Mouse (Mus musculus) monocyte, adult 2 months (primary cell): Measurements from ENCODE around the gene Lrrc10b.

Experiments used
- DNase-seq, 2 experiments: peaks; one replicate each; pipeline ENCODE4 v3.0.0; 2022; ENCODE audit warnings: low spot score in 2 of 2, low read depth in 1 of 2

Gene Lrrc10b

GRCm38 (mm10) chr19:10444685-10445369, 12.4 kb downstream of the Lrrc10b start:
- no peak for DNase-seq

- DNase-seq, result no peak
These were observed 19.8 kb downstream of the Lrrc10b start for GRCm38 (mm10) chr19:10437521-10437920.

- DNase-seq, result no peak
These were observed 20.5 kb downstream of the Lrrc10b start for GRCm38 (mm10) chr19:10436726-10437125.

DNA sequence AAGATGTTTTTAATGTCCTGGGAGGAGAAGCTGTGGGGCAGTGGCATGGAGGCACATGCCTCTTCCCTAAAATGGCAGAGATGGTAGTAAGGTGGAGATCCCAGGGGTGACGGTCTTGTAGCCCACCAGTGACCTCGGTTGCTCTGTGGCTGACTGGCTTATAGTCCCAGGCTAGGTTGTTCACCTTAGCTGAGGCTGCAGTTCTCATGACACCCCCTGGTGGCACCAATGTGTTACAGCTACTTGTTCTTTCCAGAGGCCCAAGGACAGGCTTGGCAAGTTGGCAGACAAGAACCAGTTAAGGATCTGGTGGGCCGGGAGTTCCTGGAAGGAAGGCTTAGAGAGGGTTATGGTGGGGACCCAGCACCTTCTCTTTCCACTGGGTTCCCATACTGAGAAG, 21.4 kb downstream of the Lrrc10b start:
- no peak for DNase-seq

DNA sequence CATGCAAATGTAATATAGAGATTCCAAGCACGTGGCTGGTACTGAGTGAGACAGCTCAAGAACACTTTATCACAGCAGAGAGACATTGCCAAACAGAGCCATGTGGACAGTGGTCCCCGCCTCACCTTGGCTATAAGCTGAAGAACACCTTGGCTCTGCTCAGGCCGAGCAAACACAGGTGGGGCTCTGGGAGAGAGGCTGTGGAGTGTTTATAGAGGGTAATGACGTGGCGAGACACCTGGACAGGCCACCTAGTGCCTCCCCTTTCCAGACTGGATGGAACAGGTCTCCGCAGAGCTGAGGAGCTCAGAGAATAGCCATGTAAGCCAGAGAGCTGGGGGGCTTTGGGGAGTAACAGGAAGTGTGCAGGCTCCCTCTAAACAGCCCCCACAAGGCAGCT, 22.3 kb downstream of the Lrrc10b start:
- no peak for DNase-seq

DNA sequence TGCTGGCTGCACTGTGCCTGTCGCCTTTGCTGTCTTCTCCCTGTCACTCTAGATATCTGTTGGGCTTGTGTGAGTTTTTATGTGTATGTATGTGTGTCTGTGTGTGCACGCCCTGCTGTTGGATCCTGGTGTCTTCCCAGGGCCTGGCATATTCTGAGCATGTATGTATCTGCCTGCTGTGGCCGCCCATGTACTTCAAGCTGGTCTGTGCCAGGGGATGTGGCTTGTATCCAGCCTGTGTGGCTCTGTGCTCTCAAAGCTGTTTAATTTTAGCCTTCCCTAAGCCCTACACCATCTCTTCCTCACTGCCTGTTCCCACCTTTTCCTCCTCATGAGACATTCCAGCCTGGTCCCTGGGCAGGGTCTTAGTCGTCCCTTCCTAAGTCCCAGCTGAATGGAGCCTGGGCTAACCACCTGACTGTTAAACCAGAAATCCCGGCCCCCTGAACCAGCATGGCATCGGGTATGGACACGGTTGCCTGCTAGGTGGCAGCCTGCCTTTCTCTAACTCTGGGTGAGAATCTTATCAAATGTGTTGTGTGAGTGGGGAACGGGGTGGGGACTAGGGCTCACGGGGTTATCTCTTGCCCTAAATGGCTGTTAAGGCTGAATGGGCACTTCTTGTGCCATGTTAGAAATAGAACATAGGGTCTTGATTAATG, 23.3 kb downstream of the Lrrc10b start:
- DNase-seq, result no peak

- no peak for DNase-seq
These were observed 24.0 kb downstream of the Lrrc10b start for GRCm38 (mm10) chr19:10433225-10433624.

- no peak for DNase-seq
These were observed 25.4 kb downstream of the Lrrc10b start for GRCm38 (mm10) chr19:10431841-10432240.

DNA sequence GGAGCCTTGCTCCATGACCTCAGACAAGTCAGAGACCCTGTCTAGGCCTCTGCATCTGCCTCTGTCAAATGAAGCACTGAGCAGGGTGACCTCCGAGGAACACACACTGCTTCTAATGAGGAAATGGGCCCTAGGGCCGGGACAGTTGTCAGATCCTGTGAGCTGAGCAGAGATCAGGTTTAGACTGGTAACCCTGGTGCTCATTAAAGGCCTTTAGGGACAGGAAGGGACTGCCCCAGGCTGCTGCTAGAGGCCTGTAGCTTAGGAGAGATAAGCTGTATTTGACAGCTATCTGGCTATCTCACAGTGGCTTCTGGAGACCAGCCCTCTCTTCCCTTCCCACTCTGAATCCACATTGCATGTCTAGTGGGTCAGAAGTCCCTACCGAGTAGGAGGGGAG, 25.9 kb downstream of the Lrrc10b start:
- no peak for DNase-seq

GRCm38 (mm10) chr19:10429371-10429770, 27.9 kb downstream of the Lrrc10b start:
- no peak for DNase-seq

DNA sequence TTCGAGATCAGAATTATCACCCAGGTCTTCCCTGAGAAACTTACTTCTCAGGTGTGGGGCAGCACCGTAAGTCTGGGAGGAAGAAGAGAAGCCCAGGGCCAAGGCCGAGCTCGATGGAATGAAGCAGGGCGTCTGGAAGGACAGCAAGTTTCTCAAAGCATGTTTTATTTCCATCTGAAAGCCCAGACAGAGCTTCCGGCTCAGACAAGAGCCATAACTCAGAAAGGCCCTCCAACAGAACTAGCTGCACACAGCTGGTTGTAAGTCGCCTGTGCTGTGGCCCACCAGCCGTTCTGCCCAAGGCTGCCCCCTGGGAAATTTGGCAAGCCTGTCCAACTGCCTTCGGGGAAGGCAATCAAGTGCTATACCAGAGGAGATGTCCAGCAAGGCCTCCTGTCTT, 29.8 kb downstream of the Lrrc10b start:
- DNase-seq, result no peak

- no peak for DNase-seq
These were observed 30.5 kb downstream of the Lrrc10b start for GRCm38 (mm10) chr19:10426793-10427192.

DNA sequence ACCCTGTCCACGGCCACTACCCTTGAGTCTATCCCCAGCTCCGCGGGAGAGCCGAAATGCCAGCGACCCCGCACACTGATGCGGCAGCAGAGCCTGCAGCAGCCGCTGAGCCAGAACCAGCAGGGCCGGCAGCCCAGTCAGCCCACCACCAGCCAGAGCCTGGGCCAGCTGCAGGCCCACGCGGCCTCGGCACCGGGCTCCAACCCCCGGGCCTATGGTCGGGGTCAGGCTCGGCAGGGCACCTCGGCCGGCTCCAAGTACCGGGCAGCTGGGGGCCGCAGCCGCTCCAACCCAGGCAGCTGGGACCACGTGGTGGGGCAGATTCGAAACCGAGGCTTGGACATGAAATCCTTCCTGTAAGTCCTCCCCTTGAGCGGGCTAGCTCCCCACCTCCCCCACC, 31.0 kb downstream of the Lrrc10b start:
- DNase-seq, result no peak

GRCm38 (mm10) chr19:10425484-10426270, 31.6 kb downstream of the Lrrc10b start:
- DNase-seq, result no peak

DNA sequence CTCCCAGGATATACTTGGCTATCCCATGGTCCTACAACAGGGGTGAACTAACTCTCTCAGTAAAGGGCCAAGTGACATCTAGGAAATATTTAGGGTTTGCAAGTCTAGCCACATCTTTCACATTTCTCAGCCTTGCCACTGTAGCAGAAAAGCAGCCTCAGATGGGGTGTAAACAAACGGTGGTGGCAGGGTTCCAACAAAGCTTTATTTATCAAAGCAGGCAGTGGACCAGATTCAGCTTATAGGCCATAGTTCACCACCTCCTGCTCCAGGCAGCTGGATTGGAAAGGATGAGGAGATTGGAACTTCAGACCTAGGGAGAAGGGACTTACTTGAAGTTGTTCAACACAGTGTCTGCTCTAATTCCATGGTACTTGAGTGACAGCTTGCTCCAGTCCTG, 32.5 kb downstream of the Lrrc10b start:
- DNase-seq, result no peak

GRCm38 (mm10) chr19:10421986-10422976, 35.0 kb downstream of the Lrrc10b start:
- no peak for DNase-seq

DNA sequence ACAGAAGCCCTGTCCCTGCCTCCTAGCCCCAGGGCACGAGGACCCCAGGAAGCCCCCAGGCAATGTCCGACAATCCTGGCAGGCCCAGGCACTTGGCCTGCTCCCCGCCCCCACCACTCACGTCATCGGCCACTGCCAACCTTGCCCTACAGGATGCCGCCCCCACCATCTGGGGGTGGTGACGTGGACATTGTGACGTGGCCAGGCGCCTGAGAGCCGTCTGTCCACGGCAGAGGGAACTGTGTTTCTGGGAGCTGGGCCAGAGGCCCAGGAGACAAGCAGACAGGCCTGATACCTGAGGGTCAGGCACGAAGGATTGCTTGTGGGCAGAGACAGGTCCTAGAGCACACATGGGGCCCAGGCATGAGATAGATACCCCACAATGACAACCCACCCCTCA, 39.8 kb downstream of the Lrrc10b start:
- no peak for DNase-seq

- no peak for DNase-seq
These were observed 40.4 kb downstream of the Lrrc10b start for GRCm38 (mm10) chr19:10416889-10417288.

GRCm38 (mm10) chr19:10415508-10415907, 41.8 kb downstream of the Lrrc10b start:
- DNase-seq, result no peak

DNA sequence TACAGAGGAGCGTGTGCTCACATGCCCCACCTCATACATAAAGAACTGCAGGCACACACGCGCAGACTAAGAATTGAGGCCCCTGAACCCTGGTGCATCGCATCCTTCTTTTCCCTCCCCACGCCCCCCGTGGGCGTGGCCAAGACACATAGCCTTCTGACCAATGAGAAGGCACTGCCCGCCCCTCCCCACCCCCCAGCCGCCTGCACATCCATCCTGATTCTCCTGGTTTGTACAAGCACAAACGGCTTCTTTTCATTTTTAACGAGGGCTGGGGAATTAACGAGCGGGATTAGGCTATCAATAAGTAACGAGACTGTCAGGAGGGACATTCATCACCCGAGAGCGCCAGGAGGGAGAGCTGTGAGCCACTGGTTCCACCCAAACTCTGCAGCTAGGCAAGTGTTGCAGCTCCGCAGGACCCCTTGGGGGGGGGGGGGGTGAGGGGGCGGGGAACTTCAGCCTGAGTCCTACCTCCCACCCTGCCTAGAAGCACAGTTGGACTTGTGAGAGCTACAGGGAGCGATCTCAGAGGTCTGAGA, 43.5 kb downstream of the Lrrc10b start:
- DNase-seq, result no peak
